Mouse (Mus musculus) heart, postnatal 0 days (tissue): ENCODE results near the gene Map4k5. TPM values are rescaled to one million over a fixed set of nuclear protein-coding genes. Genes with fewer than 3 reads are reported as not detected.
A peak's percentile ranks its signal among the peaks of the same experiment; 100 is the strongest.

ENCODE experiments used
- ATAC-seq: fragments of 200-750 bp; cut with Nextera tagmentation; 2 replicates; pipeline ENCODE4 v1.8.0; 2017; ENCODE audit warnings: low read depth, moderate number of reproducible peaks, moderate library complexity; ENCODE audit not compliant: insufficient read depth
- DNase-seq: peaks from one replicate; pipeline ENCODE4 v3.0.0-alpha.2; 2016; ENCODE audit warnings: low spot score
- H3K27ac ChIP-seq: fragments of 300-500 bp; sonication (generic); 2 replicates; pipeline ENCODE4 v1.5.1; 2014; ENCODE audit warnings: low read depth, mild to moderate bottlenecking
- H3K27me3 ChIP-seq: fragments of 300-500 bp; sonication (generic); 2 replicates; pipeline ENCODE4 v1.6.1; 2014; ENCODE audit warnings: low read length, mixed read lengths; ENCODE audit not compliant: control insufficient read depth, insufficient read depth
- H3K36me3 ChIP-seq: fragments of 300-500 bp; sonication (generic); replicated peaks from 2 replicates; pipeline ENCODE4 v1.6.1; 2014; ENCODE audit warnings: low read length, mixed read lengths; ENCODE audit not compliant: control insufficient read depth, insufficient read depth
- H3K4me1 ChIP-seq: fragments of 300-500 bp; sonication (generic); 2 replicates; pipeline ENCODE4 v1.6.1; 2014; ENCODE audit warnings: antibody characterized with exemption; ENCODE audit not compliant: control insufficient read depth, insufficient read depth
- H3K4me2 ChIP-seq: fragments of 300-500 bp; sonication (generic); 2 replicates; pipeline ENCODE4 v1.6.1; 2014; ENCODE audit warnings: low read depth, mild to moderate bottlenecking, low read length, moderate library complexity
- H3K4me3 ChIP-seq: fragments of 300-500 bp; sonication (generic); 2 replicates; pipeline ENCODE4 v1.5.1; 2014; ENCODE audit warnings: low read depth, low read length
- H3K9ac ChIP-seq: fragments of 300-500 bp; sonication (generic); replicated peaks from 2 replicates; pipeline ENCODE4 v1.6.1; 2014; ENCODE audit warnings: low read depth, low read length, mixed read lengths
- H3K9me3 ChIP-seq: fragments of 300-500 bp; sonication (generic); replicated peaks from 2 replicates; pipeline ENCODE4 v1.6.1; 2016; ENCODE audit warnings: low read length; ENCODE audit not compliant: control insufficient read depth
- CTCF ChIP-seq: IDR thresholded peaks from 2 replicates; pipeline ENCODE4 v1.5.1; 2016; ENCODE audit warnings: antibody characterized with exemption, control low read depth, low read depth
- EP300 ChIP-seq: IDR thresholded peaks from 2 replicates; pipeline ENCODE4 v1.6.1; 2016; ENCODE audit warnings: antibody characterized with exemption, low read depth
- WGBS: fragments of 180-500 bp; shearing (Covaris S2); extraction: QIAGEN DNeasy Blood & Tissue Kit; methylation state at CpG from one replicate; pipeline ENCODE4 v1.1.7; 2014; 5-methylcytosine and 5-hydroxymethylcytosine counted together
- polyA plus RNA-seq: library from polyadenylated mRNA; unstranded; fragments of >200 nt; fragmentation: Nextera tagmentation; extraction: Ambion mirVana; gene quantifications from 2 replicates; pipeline ENCODE4 v1.2.1, GENCODE M21; 2015
- total RNA-seq: library from RNA; depleted of rRNA; stranded (reverse); fragments of >200 nt; gene quantifications from 2 replicates; pipeline ENCODE4 v1.2.3, GENCODE M21; 2014; ENCODE audit warnings: low replicate concordance

The Map4k5 gene
- total and polyA plus RNA-seq, 2 experiments from 2014 or later: 20.2 to 55.8 TPM

DNA sequence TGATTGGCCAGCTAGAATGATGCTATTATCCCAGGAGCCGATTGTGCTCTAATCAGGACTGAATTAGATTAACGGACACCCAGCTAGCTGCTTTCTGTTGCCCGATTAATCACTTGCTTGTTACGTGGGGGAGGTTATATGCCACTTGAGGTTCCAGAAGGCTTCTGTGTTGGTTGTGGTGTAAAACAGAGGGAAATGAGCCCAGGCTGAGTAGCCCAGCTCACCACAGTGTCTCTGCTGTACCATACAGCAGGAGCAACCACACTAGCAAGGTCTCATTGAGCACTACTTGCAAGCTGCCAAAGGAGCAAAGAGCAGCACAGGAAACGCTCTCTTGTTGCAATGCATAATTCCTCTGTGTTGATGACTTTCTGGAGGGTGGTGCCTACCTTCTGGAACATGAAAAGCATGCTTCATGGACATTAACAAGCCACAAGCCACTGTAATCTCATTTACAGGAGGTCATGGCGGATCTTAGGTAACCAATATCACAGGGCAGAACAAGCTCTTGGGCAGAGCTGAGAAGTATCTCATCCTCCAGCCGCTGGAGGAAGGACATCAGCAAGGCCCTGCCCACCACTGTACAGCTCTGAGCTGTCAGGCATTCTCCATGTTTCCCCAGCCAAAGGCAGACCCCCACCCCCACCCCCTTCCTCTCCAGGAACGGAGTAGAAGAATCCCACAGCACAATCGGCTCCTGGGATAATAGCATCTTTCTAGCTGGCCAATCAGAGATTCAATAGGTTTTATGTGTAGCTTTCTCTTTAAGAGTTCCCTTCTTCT, 125.3 kb downstream of the Map4k5 start:
- Histone ChIP-seq H3K27ac (no peak overlapping the region), H3K4me1 (no peaks in the 10 kb centered on the region), H3K27me3 (no peaks in the 10 kb centered on the region), H3K4me3 (no peak overlapping the region), H3K9ac (no peak overlapping the region), H3K36me3 (no peaks in the 10 kb centered on the region), H3K9me3 (no peaks in the 10 kb centered on the region), H3K4me2 (no peak overlapping the region)
- no peak for DNase-seq
- ATAC-seq: no peak
- WGBS: 53% methylated on average over 9 of the region's 9 CpGs
- no peak for TF ChIP-seq CTCF
- TF ChIP-seq EP300: no peak

DNA sequence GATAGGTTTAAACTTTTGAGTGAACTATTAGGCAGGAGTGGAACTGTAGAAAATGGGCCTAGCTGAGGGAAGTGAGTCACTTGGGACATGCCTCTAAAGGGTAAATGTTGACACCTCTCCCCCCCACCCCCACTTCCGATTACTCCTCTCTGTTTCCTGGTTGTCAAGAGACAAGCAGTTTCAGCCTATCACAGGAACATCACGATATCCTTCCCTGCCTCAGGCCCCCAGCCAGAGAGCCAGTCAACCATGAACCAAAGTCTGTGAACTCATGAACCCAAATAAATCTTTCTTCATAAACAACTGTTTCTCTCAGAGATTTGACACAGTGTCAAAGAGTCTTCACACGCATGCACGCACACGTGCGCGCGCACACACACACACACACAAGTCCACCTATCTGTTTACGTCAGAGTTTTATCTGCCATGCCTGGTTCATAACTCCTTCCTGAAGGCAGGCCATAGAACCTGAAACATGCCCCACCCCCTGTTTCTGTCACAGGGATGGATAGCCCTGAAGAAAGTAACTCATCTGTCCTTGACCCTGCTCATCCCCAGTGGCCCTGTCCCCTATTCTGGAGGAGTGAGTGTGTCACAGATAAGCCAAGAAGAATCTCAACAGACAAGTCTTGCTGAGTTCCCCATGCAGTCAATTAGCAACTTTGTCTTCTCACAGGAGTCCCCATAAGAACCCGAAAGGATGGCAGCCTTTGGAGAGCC, 126.7 kb downstream of the Map4k5 start:
- WGBS: 78% methylated on average over 10 of the region's 10 CpGs
- Histone ChIP-seq H3K4me3 (no peak overlapping the region), H3K9me3 (no peaks in the 10 kb centered on the region), H3K27ac (no peak overlapping the region), H3K4me2 (no peak overlapping the region), H3K9ac (no peak overlapping the region), H3K27me3 (no peaks in the 10 kb centered on the region), H3K4me1 (no peaks in the 10 kb centered on the region), H3K36me3 (no peaks in the 10 kb centered on the region)
- TF ChIP-seq EP300: no peak
- TF ChIP-seq CTCF: no peak
- ATAC-seq (no peak), DNase-seq (no peak)

DNA sequence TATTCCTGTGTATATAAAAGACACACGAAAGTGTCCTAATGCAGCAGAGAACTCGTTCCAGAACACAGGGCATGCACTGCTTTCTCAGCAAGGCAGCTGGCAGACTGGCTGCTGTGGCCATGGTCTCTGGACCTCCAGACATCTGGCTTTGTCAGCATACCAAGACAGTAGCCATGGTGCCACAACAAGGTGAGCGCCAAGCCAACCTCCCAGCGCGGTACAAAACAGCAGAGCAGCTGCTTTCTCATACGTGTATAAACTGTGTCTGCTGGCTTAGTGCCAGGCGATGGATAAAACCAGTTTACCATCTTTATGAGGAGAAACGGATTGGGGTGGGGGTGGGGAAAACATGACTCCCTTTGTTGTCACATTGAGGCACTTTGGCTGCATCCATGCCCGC, 127.5 kb downstream of the Map4k5 start:
- TF ChIP-seq EP300 (no peak), CTCF (no peak)
- Histone ChIP-seq H3K27ac (no peak overlapping the region), H3K9ac (no peak overlapping the region), H3K4me3 (no peak overlapping the region), H3K9me3 (no peaks in the 10 kb centered on the region), H3K4me1 (no peaks in the 10 kb centered on the region), H3K36me3 (no peaks in the 10 kb centered on the region), H3K4me2 (no peak overlapping the region), H3K27me3 (no peaks in the 10 kb centered on the region)
- DNase-seq (no peak), ATAC-seq (no peak)
- WGBS: 80% methylated on average over 9 of the region's 9 CpGs

DNA sequence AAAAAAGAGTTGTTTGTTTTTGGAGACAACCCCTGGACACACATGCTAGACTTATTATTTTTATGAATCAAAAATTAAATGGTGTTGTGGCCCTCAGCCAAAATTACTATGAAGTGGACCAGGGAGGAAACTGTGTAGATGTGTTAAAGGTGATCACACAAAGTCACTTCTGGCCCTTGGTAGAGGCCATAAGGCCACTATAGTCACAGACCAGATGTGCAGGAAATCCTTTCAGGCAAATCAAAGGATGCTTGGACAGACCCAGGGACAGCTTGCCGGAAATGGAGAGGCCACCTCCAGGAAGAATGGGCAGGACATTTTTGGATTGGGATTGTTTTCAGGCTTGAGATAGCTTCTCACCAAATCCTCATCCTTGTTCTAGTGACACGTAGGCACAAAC, 131.4 kb downstream of the Map4k5 start:
- Histone ChIP-seq H3K4me2 (no peak overlapping the region), H3K27me3 (no peaks in the 10 kb centered on the region), H3K9ac (no peak overlapping the region), H3K4me1 (peaks cover 17% of the 10 kb centered on the region), H3K4me3 (no peak overlapping the region), H3K27ac (peak overlapping the region; percentile 17; the same call in 1 of the 2 replicates), H3K36me3 (no peaks in the 10 kb centered on the region), H3K9me3 (no peaks in the 10 kb centered on the region)
- no peak for DNase-seq
- 57% methylated on average over 2 of the region's 2 CpGs for WGBS
- TF ChIP-seq CTCF (no peak), EP300 (peak; percentile 93)
- no peak for ATAC-seq

DNA sequence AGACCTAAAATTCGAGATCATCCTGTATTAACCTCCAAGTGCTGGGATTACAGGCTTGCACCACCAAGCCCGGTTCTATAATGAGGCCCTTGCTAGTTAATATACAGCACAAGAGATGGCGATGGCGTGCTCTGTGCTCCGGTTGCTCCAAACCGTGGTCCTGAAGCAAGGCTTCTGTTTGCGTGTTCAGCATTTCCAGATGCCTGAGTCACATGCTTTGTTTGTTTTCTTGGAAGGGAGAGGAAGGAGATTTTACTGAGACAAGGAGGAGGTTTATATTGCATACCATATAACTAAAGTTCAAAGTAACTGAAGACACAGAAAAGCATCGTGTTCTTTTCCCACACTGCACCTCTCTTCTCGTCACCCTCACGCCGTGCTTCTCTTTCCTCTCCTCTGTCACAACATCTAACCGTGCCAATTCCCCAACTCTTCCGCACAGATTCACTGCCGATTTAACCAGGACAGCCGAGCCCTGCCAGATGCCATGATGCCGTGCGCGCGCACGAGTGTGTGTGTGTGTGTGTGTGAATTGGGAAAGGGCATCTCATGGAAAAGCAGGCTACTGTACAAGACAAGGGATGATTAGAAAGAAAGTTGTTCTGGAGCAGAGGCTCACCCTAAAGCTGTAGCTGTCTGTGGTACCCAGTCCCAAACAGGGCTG, 132.1 kb downstream of the Map4k5 start:
- Histone ChIP-seq H3K4me1 (peaks cover 21% of the 10 kb centered on the region), H3K4me2 (no peak overlapping the region), H3K36me3 (no peaks in the 10 kb centered on the region), H3K9me3 (no peaks in the 10 kb centered on the region), H3K27me3 (no peaks in the 10 kb centered on the region), H3K27ac (peak overlapping the region; percentile 5; the same call in 1 of the 2 replicates), H3K4me3 (no peak overlapping the region), H3K9ac (no peak overlapping the region)
- 82% methylated on average over 20 of the region's 20 CpGs for WGBS
- TF ChIP-seq EP300: no peak
- ATAC-seq (no peak), DNase-seq (no peak)
